In the genomic region with DNA sequence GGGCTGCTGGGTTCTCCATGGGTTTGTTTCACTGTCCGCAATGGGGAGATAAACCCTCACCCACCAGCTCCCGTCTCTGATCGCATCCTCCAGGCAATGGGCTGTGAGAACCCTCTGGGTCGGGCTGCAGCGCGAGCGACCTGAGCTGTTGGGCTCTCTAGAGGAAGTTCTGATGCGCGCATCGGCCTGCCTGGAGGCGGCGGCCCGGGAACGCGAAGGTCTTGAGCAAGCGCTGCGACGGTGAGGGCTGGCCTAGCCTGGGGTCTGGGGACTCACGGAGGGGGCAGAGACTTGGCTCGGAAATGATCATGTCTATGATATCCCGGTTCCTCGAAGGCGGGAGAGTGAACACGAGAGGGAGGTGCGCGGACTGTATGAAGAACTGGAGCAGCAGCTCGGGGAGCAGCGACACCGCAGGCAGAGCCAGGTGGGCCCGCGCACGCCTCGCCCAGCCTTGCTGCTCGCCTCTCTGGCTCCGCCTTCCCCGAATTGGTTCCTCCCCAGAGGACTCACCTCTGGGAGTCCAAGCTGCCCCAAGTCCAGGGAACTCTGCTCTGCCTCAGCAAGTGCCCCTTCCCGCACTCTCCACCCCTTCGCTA, we compare ENCODE assay signal across 9 mouse cellular contexts. TPM values are rescaled to one million over a fixed set of nuclear protein-coding genes. Genes with fewer than 3 reads are reported as not detected.
DNase-seq lines count a peak whose midpoint lies in the region; ATAC-seq lines count a peak whose summit lies in the region.
"Had no signal": no experiment of that assay in that cellular context is flagged by ENCODE, and none has a peak within 500 bp of the region (broad histone marks: within the 10 kb centered on the region; RNA-seq: fewer than 3 reads in every experiment).

No protein-coding gene starts in this region.

- DNase-seq in adrenal gland, adult 18-20 months (ENCODE audit: low spot score in 2 of 2): peak; percentile 2 to 35
- no peak for DNase-seq in adrenal gland, postnatal 10 days
- peak; percentile 58 for DNase-seq in B cell, adult 2 months
- DNase-seq in heart, embryonic 10.5 days (ENCODE audit: low spot score): no peak
- DNase-seq in layer of hippocampus, adult 9-11 months: no peak

- peaks cover 8% of the 10 kb centered on the region for H3K36me3 ChIP-seq in heart, embryonic 10.5 days
- H3K36me3 ChIP-seq in kidney, embryonic 16.5 days (ENCODE audit: insufficient read depth, low read length): peaks cover 3% of the 10 kb centered on the region; the same call in 1 of the 2 replicates

- no peak for ATAC-seq in kidney, embryonic 16.5 days (ENCODE audit: low FRiP score, low TSS enrichment)
- ATAC-seq in megakaryocyte, adult 5-6 weeks (ENCODE audit: poor library complexity, severe bottlenecking): peak; percentile 22; the same call in 1 of the 2 replicates
- no peak for ATAC-seq in erythroid progenitor cell, adult 5-6 weeks (replicated peaks; ENCODE audit: low FRiP score, poor library complexity, severe bottlenecking)

- H3K9me3 ChIP-seq in heart, embryonic 10.5 days: no peaks in the 10 kb centered on the region
- H3K9me3 ChIP-seq in kidney, embryonic 16.5 days (ENCODE audit: low read length): no peaks in the 10 kb centered on the region

- peaks cover 81% of the 10 kb centered on the region for H3K4me1 ChIP-seq in heart, embryonic 10.5 days
- H3K4me1 ChIP-seq in kidney, embryonic 16.5 days (ENCODE audit: insufficient read depth, low read length): peaks cover 64% of the 10 kb centered on the region

- 3% methylated on average over 38 of the region's 38 CpGs for WGBS in heart, embryonic 10.5 days
- 9% methylated on average over 37 of the region's 38 CpGs for WGBS in kidney, embryonic 16.5 days

- H3K27ac ChIP-seq in heart, embryonic 10.5 days: peak overlapping the region; percentile 70
- no peak overlapping the region for H3K27ac ChIP-seq in kidney, embryonic 16.5 days (ENCODE audit: low read length)

- peak overlapping the region; percentile 43 for H3K9ac ChIP-seq in kidney, embryonic 16.5 days (replicated peaks; ENCODE audit: low read length)

- H3K4me2 ChIP-seq in kidney, embryonic 16.5 days (replicated peaks; ENCODE audit: low read depth, low read length): peak overlapping the region; percentile 51

- peaks cover 72% of the 10 kb centered on the region for H3K27me3 ChIP-seq in heart, embryonic 10.5 days (ENCODE audit: insufficient read depth, poor library complexity, severe bottlenecking)
- peaks cover 34% of the 10 kb centered on the region for H3K27me3 ChIP-seq in kidney, embryonic 16.5 days (ENCODE audit: insufficient read depth, low read length)

- peak overlapping the region; percentile 47 for H3K4me3 ChIP-seq in heart, embryonic 10.5 days
- H3K4me3 ChIP-seq in kidney, embryonic 16.5 days (ENCODE audit: low read length): peak overlapping the region; percentile 32

RNA-seq across cellular contexts. Expression of a gene that starts 2.5 kb away (rescaled TPM):
- total RNA-seq in adrenal gland, adult 18-20 months (2021): 100 to 1,000 TPM; 317 to 379 TPM
- 100 to 1,000 TPM; 184 to 198 TPM for total RNA-seq in adrenal gland, postnatal 10 days (2021)
- polyA plus RNA-seq in heart, embryonic 10.5 days (2016; fragmentation: Nextera tagmentation; extraction: Ambion mirVana): 23.1 and 38.2 TPM in 2 replicates
- 48.4 and 54.3 TPM in 2 replicates for polyA plus RNA-seq in kidney, embryonic 16.5 days (2015; fragmentation: Nextera tagmentation; extraction: Ambion mirVana)
- 13.3 and 16.8 TPM in 2 replicates for total RNA-seq in megakaryocyte, adult 5-6 weeks (2015)
- total RNA-seq in megakaryocyte, adult 5-6 weeks (2017): 21.6 and 26.4 TPM in 2 replicates
- total RNA-seq in erythroid progenitor cell, adult 5-6 weeks (2015; ENCODE audit: low replicate concordance): 16.6 and 20.1 TPM in 2 replicates
- 24.1 and 30.7 TPM in 2 replicates for total RNA-seq in erythroid progenitor cell, adult 5-6 weeks (2017; ENCODE audit: low replicate concordance)

RNA-seq across cellular contexts. Expression of a gene that starts 3.8 kb away (rescaled TPM):
- 10 to 100 TPM; 11.2 to 12.5 TPM for total RNA-seq in adrenal gland, adult 18-20 months (2021)
- total RNA-seq in adrenal gland, postnatal 10 days (2021): 10 to 100 TPM; 16.8 to 19.6 TPM
- polyA plus RNA-seq in heart, embryonic 10.5 days (2016; fragmentation: Nextera tagmentation; extraction: Ambion mirVana): 14.0 and 14.6 TPM in 2 replicates
- polyA plus RNA-seq in kidney, embryonic 16.5 days (2015; fragmentation: Nextera tagmentation; extraction: Ambion mirVana): 23.7 and 24.1 TPM in 2 replicates
- 1.6 and 1.8 TPM in 2 replicates for total RNA-seq in megakaryocyte, adult 5-6 weeks (2015)
- total RNA-seq in megakaryocyte, adult 5-6 weeks (2017): 1.5 and 2.0 TPM in 2 replicates
- not detected in 2 replicates for total RNA-seq in erythroid progenitor cell, adult 5-6 weeks (2015; ENCODE audit: low replicate concordance)
- total RNA-seq in erythroid progenitor cell, adult 5-6 weeks (2017; ENCODE audit: low replicate concordance): 3.3 TPM in 1 of 2 replicates, not detected in the other
- total RNA-seq: common myeloid progenitor, adult 5-6 weeks had no signal

RNA-seq across cellular contexts. Expression of a gene that starts 9.7 kb away (rescaled TPM):
- 1,000 to 10,000 TPM in 1 of 2 experiments, 100 to 1,000 TPM in 1; 739 to 1,290 TPM for total RNA-seq in adrenal gland, adult 18-20 months (2021)
- 1,000 to 10,000 TPM; 1,181 to 1,292 TPM for total RNA-seq in adrenal gland, postnatal 10 days (2021)
- 28.3 and 38.9 TPM in 2 replicates for polyA plus RNA-seq in heart, embryonic 10.5 days (2016; fragmentation: Nextera tagmentation; extraction: Ambion mirVana)
- 47.0 and 51.5 TPM in 2 replicates for polyA plus RNA-seq in kidney, embryonic 16.5 days (2015; fragmentation: Nextera tagmentation; extraction: Ambion mirVana)
- 31.2 and 34.5 TPM in 2 replicates for total RNA-seq in megakaryocyte, adult 5-6 weeks (2015)
- 9.1 and 12.3 TPM in 2 replicates for total RNA-seq in megakaryocyte, adult 5-6 weeks (2017)
- 14.7 and 19.8 TPM in 2 replicates for total RNA-seq in erythroid progenitor cell, adult 5-6 weeks (2015; ENCODE audit: low replicate concordance)
- total RNA-seq in erythroid progenitor cell, adult 5-6 weeks (2017; ENCODE audit: low replicate concordance): 4.2 and 8.3 TPM in 2 replicates

RNA-seq across cellular contexts. Expression of a gene that starts 10.2 kb away (rescaled TPM):
- 100 to 1,000 TPM; 104 to 114 TPM for total RNA-seq in adrenal gland, adult 18-20 months (2021)
- 10 to 100 TPM; 58.3 to 59.7 TPM for total RNA-seq in adrenal gland, postnatal 10 days (2021)
- 73.2 and 74.5 TPM in 2 replicates for polyA plus RNA-seq in heart, embryonic 10.5 days (2016; fragmentation: Nextera tagmentation; extraction: Ambion mirVana)
- 68.8 and 73.2 TPM in 2 replicates for polyA plus RNA-seq in kidney, embryonic 16.5 days (2015; fragmentation: Nextera tagmentation; extraction: Ambion mirVana)
- 16.6 and 24.0 TPM in 2 replicates for total RNA-seq in megakaryocyte, adult 5-6 weeks (2015)
- 17.9 and 27.6 TPM in 2 replicates for total RNA-seq in megakaryocyte, adult 5-6 weeks (2017)
- total RNA-seq in erythroid progenitor cell, adult 5-6 weeks (2015; ENCODE audit: low replicate concordance): 6.7 and 15.5 TPM in 2 replicates
- total RNA-seq in erythroid progenitor cell, adult 5-6 weeks (2017; ENCODE audit: low replicate concordance): 14.4 and 14.9 TPM in 2 replicates

RNA-seq across cellular contexts. Expression of a gene that starts 10.3 kb away (rescaled TPM):
- total RNA-seq in adrenal gland, adult 18-20 months (2021): 10 to 100 TPM; 49.6 to 61.3 TPM
- total RNA-seq in adrenal gland, postnatal 10 days (2021): 10 to 100 TPM; 53.8 to 57.1 TPM
- 69.0 and 70.8 TPM in 2 replicates for polyA plus RNA-seq in heart, embryonic 10.5 days (2016; fragmentation: Nextera tagmentation; extraction: Ambion mirVana)
- 105 and 110 TPM in 2 replicates for polyA plus RNA-seq in kidney, embryonic 16.5 days (2015; fragmentation: Nextera tagmentation; extraction: Ambion mirVana)
- total RNA-seq in megakaryocyte, adult 5-6 weeks (2015): 1.4 and 1.5 TPM in 2 replicates
- 1.9 and 3.3 TPM in 2 replicates for total RNA-seq in megakaryocyte, adult 5-6 weeks (2017)
- 1.8 and 3.8 TPM in 2 replicates for total RNA-seq in erythroid progenitor cell, adult 5-6 weeks (2015; ENCODE audit: low replicate concordance)
- total RNA-seq in erythroid progenitor cell, adult 5-6 weeks (2017; ENCODE audit: low replicate concordance): 2.2 and 8.0 TPM in 2 replicates

Comparison
In these comparisons a context has a peak if more than half of its experiments do, and no peak if none do; other contexts are left out.
1. DNase-seq: peak in adrenal gland, adult 18-20 months (2 of 2) and B cell, adult 2 months (2 of 2); none in adrenal gland, postnatal 10 days (single experiment), heart, embryonic 10.5 days (single experiment) and layer of hippocampus, adult 9-11 months (single experiment).
2. RNA of a gene that starts 2.5 kb away (total RNA-seq): 317 to 379 TPM in adrenal gland, adult 18-20 months and 184 to 198 TPM in adrenal gland, postnatal 10 days; 16.6 to 30.7 TPM in erythroid progenitor cell, adult 5-6 weeks and 13.3 to 26.4 TPM in megakaryocyte, adult 5-6 weeks; every median in the first group is over 4 times any median in the second.
3. RNA of a gene that starts 9.7 kb away (total RNA-seq): 1,181 to 1,292 TPM in adrenal gland, postnatal 10 days and 739 to 1,290 TPM in adrenal gland, adult 18-20 months; 9.1 to 34.5 TPM in megakaryocyte, adult 5-6 weeks and 4.2 to 19.8 TPM in erythroid progenitor cell, adult 5-6 weeks; every median in the first group is over 10 times any median in the second.